Mouse (Mus musculus) c-Kit-positive CD71-positive TER-119-negative erythroid progenitor cells, embryonic 14.5 days (primary cell): ENCODE results near the gene Tmem119.
"Not testable (repeated sequence)": the region's sequence is repeated elsewhere in the genome, so short reads cannot be mapped to it uniquely, and the experiment has no call there.

Experiments
- DNase-seq: peaks from one replicate; pipeline ENCODE4 v3.0.0-alpha.2; 2013; ENCODE audit warnings: low read depth

Gene Tmem119

GRCm38 (mm10) chr5:113788645-113789044 lies 11.7 kb downstream of the Tmem119 start:
- no peak for DNase-seq

GRCm38 (mm10) chr5:113786985-113787384 lies 13.3 kb downstream of the Tmem119 start:
- no peak for DNase-seq

DNA sequence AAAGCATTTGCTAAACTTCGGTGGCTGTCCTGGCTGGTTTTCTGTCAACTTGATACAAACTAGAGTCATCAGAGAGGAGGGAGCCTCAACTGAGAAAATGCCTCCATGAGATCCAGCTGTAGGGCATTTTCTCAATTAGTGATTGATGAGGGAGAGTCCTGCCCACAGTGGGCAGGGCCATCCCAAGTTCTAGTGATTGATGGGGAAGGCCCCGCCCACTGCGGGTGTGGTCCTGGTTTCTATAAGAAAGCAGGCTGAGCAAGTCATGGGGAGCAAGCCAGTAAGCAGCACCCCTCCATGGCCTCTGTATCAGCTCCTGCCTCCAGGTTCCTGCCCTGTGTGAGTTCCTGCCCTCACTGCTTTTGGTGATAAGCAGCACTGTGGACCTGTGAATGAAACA lies 16.2 kb downstream of the Tmem119 start:
- DNase-seq = not testable (repeated sequence)

DNA sequence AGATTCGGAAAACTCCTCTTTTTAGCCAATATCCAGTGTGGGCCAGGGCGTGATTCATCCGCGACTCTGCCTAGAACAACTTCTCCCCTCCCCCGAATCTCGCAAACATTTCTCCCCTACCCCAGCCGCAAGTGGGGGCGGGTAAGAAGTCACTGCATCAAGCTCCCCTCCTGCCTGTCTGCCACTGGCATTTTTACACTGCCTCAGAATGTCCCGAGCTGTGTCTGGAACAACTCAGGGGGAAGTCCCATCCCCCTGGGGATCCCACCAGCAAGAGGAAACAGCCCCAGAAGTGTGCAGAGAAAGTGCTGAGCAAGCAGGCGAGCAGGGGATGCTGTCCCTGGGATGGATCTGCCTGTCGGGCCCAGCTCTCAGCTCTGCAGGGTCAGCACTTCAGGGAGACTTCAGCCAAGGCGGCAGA lies 16.7 kb downstream of the Tmem119 start:
- DNase-seq = no peak

GRCm38 (mm10) chr5:113782624-113783023 lies 17.7 kb downstream of the Tmem119 start:
- DNase-seq = no peak

GRCm38 (mm10) chr5:113781875-113782274 lies 18.4 kb downstream of the Tmem119 start:
- DNase-seq = no peak

- DNase-seq = no peak
These were observed 19.1 kb downstream of the Tmem119 start for GRCm38 (mm10) chr5:113781254-113781653.

GRCm38 (mm10) chr5:113780763-113781162 lies 19.6 kb downstream of the Tmem119 start:
- no peak for DNase-seq

- no peak for DNase-seq
These were observed 20.1 kb downstream of the Tmem119 start for GRCm38 (mm10) chr5:113780082-113780752.

DNA sequence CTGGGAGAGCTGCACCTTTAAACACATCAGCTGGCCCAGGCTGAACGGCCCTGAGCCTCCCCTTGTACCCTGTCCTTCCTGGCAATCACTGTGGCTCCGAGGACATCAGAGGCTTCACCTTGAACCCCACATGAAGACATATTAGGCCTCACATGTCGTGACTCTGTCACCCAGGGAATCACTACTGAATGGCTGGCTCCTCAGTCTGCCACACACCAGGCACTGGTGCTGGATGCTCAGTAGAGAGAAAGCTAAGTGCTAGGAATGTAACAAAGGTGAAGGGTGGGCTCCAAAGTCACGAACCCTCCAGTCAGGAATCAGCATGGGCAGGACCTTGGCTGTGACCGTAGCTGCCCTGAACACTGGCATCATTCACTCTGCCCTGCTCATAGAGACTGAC lies 20.7 kb downstream of the Tmem119 start:
- no peak for DNase-seq

DNA sequence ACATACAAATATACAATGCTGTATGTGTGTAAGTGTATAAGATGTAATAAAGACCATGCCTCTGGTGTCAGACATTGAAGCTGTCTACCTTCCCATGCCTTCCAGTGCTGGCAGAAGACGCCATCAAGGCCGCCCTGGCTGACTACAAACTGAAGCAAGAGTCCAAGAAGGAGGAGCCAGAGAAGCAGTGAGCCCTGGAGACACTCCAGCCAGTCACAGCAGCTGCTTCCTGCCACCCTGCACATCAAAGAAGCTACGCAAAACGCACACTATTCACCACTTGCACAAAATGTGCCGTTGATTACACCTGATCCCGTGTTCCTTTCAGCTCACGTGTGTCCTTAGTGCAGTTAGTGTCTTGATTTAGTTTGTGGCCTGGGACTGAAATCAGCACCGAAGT lies 22.6 kb downstream of the Tmem119 start:
- not testable (repeated sequence) for DNase-seq

DNA sequence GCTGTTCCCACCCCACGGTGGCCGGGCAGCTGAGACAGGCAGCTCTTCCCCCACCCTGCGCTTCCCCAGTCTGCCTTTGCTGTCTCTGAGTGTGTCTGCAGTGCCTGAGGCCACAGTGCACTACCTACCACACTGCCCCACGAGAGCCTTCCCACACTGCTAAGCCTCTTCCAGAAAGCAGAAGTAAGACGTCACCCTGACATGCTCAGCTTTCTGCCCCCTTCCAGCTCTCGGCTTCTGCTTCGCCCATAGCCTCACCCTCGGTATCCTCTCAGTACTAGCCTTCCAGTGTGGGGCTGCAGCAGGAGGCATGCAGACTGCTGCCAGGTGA lies 23.5 kb downstream of the Tmem119 start:
- no peak for DNase-seq

- no peak for DNase-seq
These were observed 24.0 kb downstream of the Tmem119 start for GRCm38 (mm10) chr5:113776128-113776895.

DNA sequence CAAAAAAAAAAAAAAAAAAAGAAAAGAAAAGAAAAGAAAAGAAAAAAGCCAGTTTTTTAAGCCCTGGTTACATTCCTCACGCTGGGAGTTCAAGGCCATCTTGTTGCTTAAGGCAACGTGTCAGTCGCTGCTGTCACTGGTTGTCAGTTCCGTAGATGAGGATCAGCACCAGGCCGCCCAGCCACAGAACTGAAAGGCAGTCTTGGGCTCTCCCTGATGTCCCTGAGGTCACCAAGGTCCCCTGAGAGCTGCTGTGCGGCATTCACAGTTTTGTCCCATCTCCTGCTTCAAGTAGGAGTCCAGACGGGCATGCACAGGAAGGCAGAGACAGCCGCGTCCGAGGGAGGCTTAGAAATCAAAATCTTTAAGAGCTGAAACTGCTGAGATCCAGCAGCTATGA lies 24.7 kb downstream of the Tmem119 start:
- no peak for DNase-seq

GRCm38 (mm10) chr5:113773664-113774063 lies 26.7 kb downstream of the Tmem119 start:
- peak; percentile 84 for DNase-seq

DNA sequence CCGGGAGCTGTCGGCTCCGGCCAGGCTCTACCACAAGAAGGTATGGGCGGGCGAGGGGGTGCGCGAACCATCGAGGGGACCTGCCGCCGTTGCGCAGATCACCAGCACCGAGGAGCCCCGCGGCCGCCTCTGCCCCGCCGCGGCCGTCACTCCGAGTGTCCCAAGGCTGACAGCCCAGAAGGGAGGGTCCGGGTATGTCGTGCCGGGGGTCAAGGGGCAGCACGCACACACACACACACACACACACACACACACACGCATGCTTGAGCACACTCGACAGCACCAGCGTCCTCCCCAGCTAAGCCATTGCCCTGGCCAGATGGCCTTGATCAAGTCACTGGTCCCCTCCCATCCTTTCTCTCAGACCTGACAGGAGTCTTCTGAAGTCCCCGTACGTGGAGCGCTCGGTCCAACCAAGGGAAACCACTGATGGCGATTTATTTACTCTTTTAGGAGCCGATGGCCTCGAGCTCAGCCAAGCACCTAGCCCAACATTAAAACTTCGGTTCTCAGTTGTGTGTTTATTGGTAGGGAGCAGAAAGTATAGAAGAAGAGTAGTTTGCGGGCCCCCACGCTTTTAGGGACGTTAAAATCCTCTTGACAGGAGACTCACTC lies 27.3 kb downstream of the Tmem119 start:
- no peak for DNase-seq

DNA sequence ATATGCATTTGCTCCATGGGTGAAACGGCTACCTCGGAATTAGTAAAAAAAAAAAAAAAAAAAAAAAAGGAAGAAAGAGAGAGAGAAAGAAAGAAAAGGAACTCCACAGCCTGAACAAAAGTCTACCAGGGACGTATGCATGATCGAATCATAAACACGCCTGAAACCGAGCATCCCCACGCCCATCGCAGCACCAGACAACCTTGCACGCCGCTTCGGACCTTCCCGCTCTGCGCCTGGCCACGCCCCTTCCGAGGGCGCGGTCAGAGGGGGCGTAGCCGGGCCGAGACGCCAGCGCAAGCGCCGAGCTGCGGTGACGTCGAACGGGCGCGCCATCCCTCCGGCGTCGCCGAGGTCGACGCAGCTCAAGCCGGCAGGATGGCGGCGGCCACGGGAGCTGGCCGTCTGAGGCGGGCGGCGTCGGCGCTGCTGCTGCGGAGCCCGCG lies 27.8 kb downstream of the Tmem119 start, which contains the start of the genes Sart3 and Iscu:
Gene Sart3, minus strand, starts transcription at position 61 of the 446 bp plus-strand sequence.
Gene Iscu, plus strand, starts transcription at position 299 of the 446 bp plus-strand sequence.
- peak; percentile 85 for DNase-seq

DNA sequence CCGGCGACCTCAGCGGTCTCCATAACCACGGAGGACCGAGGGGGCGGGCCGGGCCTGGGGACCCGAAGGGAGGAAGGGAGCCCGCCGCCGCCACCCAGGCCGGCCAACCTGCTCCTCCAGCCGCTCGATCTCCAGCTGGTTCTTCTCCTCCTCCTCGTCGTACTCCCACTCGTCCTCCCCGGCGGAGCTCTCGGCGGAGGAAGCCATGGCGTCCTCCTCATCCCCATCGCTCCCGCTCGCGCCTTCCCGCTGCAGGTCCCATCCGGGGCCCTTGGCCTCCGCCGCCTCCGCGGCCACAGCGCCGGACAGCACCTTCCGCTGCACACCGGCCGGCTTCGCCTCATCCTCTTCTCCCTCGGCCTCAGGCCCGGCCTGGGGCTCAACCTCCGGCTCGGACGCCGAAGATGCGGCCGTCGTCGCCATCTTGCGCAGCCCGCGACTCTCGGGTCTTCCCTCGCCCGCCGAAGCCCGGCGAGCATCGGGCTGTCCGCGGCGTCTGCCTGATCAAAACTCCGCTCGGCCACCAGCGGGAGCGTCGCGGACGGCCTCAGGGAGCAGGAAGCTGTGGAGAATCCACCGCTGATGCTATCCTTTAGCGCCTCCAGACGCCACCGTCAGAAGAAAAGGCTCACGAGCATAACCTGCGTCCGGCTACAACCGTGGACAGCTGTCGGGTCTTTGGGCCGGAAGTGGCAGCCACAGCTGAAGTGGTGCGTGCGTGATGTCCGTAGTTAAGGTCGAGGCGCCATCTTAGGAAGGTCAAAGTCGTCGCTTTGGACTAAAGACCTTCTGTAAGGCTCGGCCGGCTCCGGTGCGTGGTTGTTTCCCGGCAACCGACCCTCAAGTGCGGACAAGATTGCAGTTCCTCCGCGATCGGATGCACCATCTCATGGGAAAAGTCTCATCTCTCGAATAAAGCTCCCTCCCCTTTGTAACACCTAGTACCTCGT lies 28.8 kb downstream of the Tmem119 start:
- DNase-seq = peak; percentile 82

GRCm38 (mm10) chr5:113768806-113769205 lies 31.5 kb downstream of the Tmem119 start:
- DNase-seq = no peak

- no peak for DNase-seq
These were observed 34.4 kb downstream of the Tmem119 start for GRCm38 (mm10) chr5:113765641-113766526.

- no peak for DNase-seq
These were observed 35.9 kb downstream of the Tmem119 start for GRCm38 (mm10) chr5:113764426-113764825.
